Mouse (Mus musculus): ENCODE measurements around the gene Lrrc8a. TPM values are rescaled to one million over a fixed set of nuclear protein-coding genes. Genes with fewer than 3 reads are reported as not detected.

The Lrrc8a gene
- total RNA-seq (2023) = 26.3 to 31.2 TPM (median 29.3 TPM) in 4 replicates

GRCm38 (mm10) chr2:30237199-30237880 is at the start of gene Lrrc8a:
TSS of gene Lrrc8a (plus strand) at chr2:30237715.

GRCm38 (mm10) chr2:30205629-30206357 is 31.7 kb upstream of the Lrrc8a start, which contains the start of gene Kyat1:
TSS of gene Kyat1 (minus strand) at chr2:30205847.

GRCm38 (mm10) chr2:30240267-30240666 is 2.8 kb downstream of the Lrrc8a start, which contains the start of gene Gm28035:
TSS of gene Gm28035 (plus strand) at chr2:30240567.

GRCm38 (mm10) chr2:30265767-30266253 is 28.3 kb downstream of the Lrrc8a start, which contains the start of gene Phyhd1:
TSS of gene Phyhd1 (plus strand) at chr2:30266203.

GRCm38 (mm10) chr2:30280743-30281142 is 43.2 kb downstream of the Lrrc8a start, which contains the start of gene Gm28038:
TSS of gene Gm28038 (plus strand) at chr2:30281043.

GRCm38 (mm10) chr2:30286192-30287026 is 48.9 kb downstream of the Lrrc8a start, which contains the start of the genes Dolk and Nup188:
TSS of gene Dolk (minus strand) at chr2:30286334.
TSS of gene Nup188 (plus strand) at chr2:30286397.

Other genes starting within 250 kb of the Lrrc8a start
- 0.45 to 3.2 TPM (median 2.0 TPM) in 4 replicates for gene Wdr34, start 188.8 kb upstream of the Lrrc8a start, total RNA-seq (2023)
- 248 to 281 TPM (median 262 TPM) in 4 replicates for gene Set, start 180.3 kb upstream of the Lrrc8a start, total RNA-seq (2023)
- 0.88 to 2.3 TPM (median 1.7 TPM) in 4 replicates for gene Pkn3, start 160.0 kb upstream of the Lrrc8a start, total RNA-seq (2023)
- gene Zdhhc12, start 144.1 kb upstream of the Lrrc8a start, total RNA-seq (2023) = 13.0 to 18.0 TPM (median 14.9 TPM) in 4 replicates
- gene Zer1, start 113.1 kb upstream of the Lrrc8a start, total RNA-seq (2023) = 70.4 to 76.3 TPM (median 73.3 TPM) in 4 replicates
- gene Tbc1d13, start 104.0 kb upstream of the Lrrc8a start, total RNA-seq (2023) = 31.5 to 43.7 TPM (median 37.2 TPM) in 4 replicates
- 9.1 to 10.6 TPM (median 9.8 TPM) in 4 replicates for gene Endog, start 66.2 kb upstream of the Lrrc8a start, total RNA-seq (2023)
- gene Spout1, start 59.3 kb upstream of the Lrrc8a start, total RNA-seq (2023) = 21.7 to 24.0 TPM (median 22.9 TPM) in 4 replicates
- gene Kyat1, start 31.9 kb upstream of the Lrrc8a start, total RNA-seq (2023) = 3.4 to 7.6 TPM (median 6.2 TPM) in 4 replicates
- 2.3 to 4.4 TPM (median 4.1 TPM) in 4 replicates for gene Gm28035, start 2.9 kb downstream of the Lrrc8a start, total RNA-seq (2023)
- gene Phyhd1, start 28.5 kb downstream of the Lrrc8a start, total RNA-seq (2023) = 6.1 to 8.7 TPM (median 7.0 TPM) in 4 replicates
- gene Gm28038, start 43.3 kb downstream of the Lrrc8a start, total RNA-seq (2023) = 5.4 TPM in 1 of 4 replicates, not detected in the others
- gene Dolk, start 48.6 kb downstream of the Lrrc8a start, total RNA-seq (2023) = 8.9 to 11.2 TPM (median 10.7 TPM) in 4 replicates
- 42.9 to 59.6 TPM (median 52.2 TPM) in 4 replicates for gene Nup188, start 48.7 kb downstream of the Lrrc8a start, total RNA-seq (2023)
- 54.4 to 80.8 TPM (median 65.5 TPM) in 4 replicates for gene Sh3glb2, start 121.6 kb downstream of the Lrrc8a start, total RNA-seq (2023)
- 17.2 to 23.8 TPM (median 18.8 TPM) in 4 replicates for gene Miga2, start 126.5 kb downstream of the Lrrc8a start, total RNA-seq (2023)
- 20.2 to 24.7 TPM (median 22.6 TPM) in 4 replicates for gene Dolpp1, start 154.5 kb downstream of the Lrrc8a start, total RNA-seq (2023)
- gene Crat, start 178.1 kb downstream of the Lrrc8a start, total RNA-seq (2023) = 22.6 to 29.0 TPM (median 24.8 TPM) in 4 replicates
- gene Ptpa, start 178.3 kb downstream of the Lrrc8a start, total RNA-seq (2023) = 125 to 142 TPM (median 136 TPM) in 4 replicates
- gene Ier5l, start 236.5 kb downstream of the Lrrc8a start, total RNA-seq (2023) = 3.1 to 4.2 TPM (median 3.7 TPM) in 4 replicates

Measured in B cell, adult 62 days (primary cell).